Mouse (Mus musculus) MN1 (cell line): ENCODE measurements around the gene Paxx.

ENCODE experiments used
- DNase-seq: peaks from one replicate; pipeline ENCODE4 v3.0.0-alpha.2; 2016; ENCODE audit warnings: low spot score

The Paxx gene

DNA sequence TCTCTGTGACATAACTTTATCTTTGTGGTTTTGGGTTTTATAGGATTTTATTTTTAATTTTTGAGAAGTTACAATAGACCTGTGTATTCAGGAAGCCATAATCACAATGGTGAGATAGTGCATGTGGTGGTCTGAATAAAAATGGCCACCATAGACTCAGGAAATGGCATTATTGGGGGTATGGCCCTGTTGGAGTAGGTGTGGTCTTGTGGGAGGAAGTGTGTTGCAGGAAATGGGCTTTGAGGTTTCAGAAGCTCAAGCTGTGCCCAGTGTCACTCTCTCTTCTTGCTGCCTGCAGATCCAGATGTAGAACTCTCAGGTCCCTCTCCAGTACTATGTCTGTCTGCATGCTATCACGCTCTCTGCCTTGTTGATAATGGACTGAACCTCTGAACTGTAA, 19.6 kb upstream of the Paxx start:
- DNase-seq: no peak

GRCm38 (mm10) chr2:25479551-25480311, 18.8 kb upstream of the Paxx start:
- no peak for DNase-seq

DNA sequence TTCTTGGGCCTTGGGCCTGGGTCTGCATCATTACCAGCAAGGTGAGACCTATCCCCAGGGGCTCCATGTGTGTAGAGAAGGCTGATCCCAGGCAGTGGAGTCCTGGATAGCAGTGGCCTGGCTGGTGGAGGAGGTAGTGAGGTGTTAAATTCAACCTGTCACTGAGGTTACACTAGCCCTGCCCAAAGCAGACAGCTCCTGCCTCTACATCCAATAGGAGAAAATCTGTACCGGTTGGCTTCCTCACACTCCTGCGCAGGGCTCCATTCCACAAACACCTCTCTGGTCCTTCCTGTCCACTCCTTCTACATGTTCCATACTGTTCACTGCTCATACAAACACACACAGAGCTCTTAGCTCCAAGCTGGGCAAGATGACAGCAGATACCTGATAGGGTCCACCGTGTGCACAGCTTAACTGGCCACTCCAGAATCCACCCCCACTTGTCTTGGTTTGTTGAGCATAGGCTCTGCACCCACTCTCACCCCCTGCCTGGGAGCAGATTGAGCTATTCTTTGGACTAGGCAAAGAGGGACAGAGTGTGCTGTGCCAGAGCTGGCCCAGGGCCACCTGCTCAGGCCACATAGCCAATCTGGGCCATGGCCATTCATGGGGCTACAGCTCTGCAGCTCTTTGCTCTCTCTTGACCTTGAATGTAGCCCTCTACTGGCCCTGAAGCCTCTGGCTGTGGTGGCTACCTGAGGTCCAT, 17.2 kb upstream of the Paxx start:
- no peak for DNase-seq

DNA sequence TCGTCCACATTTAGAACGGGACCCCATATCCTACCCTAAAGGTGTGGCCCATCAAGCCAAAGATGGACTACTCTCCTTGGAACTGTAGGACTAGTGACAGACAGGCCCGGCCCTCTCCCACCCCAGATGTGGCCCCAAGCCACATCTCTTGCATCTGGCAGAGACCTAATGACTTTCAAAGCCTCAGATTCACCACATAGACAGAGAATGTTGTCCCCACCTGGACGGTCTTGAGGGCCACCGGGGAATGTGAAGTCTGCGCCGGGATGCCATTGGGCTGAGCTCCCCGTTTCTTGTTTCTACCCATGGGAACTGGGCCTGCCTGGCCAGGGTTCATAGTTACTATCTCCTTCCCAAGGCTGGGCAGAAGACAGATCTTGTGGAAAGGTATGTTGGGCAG, 16.6 kb upstream of the Paxx start:
- no peak for DNase-seq

- DNase-seq: no peak
These were observed 11.7 kb upstream of the Paxx start for GRCm38 (mm10) chr2:25472550-25472949.

- no peak for DNase-seq
These were observed 9.1 kb upstream of the Paxx start, which contains the start of gene Ptgds for GRCm38 (mm10) chr2:25469969-25470368. TSS of gene Ptgds (minus strand) at chr2:25470046.

- peak; percentile 68 for DNase-seq
These were observed 8.3 kb upstream of the Paxx start for GRCm38 (mm10) chr2:25468962-25469915.

GRCm38 (mm10) chr2:25467606-25468303, 6.9 kb upstream of the Paxx start:
- no peak for DNase-seq

GRCm38 (mm10) chr2:25465816-25466635, 5.1 kb upstream of the Paxx start:
- peak; percentile 51 for DNase-seq

GRCm38 (mm10) chr2:25465256-25465655, 4.4 kb upstream of the Paxx start:
- no peak for DNase-seq

GRCm38 (mm10) chr2:25463630-25464029, 2.7 kb upstream of the Paxx start:
- no peak for DNase-seq

DNA sequence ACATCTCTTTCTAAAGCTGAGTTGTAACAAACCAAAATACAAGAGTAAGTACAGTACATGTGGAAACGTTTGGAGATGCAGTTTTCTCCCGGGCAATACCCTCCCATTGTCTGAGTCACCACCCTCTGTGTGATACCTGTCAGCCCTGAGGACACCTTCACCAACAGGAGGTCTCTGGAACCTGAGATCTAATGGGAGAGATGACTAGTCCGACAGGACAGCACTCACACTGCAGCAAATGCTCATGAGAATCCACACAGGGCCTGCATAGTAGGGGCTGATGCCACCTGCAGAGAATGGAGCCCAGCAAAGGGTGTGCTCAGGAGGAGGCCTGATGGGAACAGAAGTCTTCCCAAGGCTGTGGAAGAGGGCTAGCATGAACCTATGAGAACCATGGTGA, 513 bp upstream of the Paxx start:
- no peak for DNase-seq

- peak; percentile 39 for DNase-seq
These were observed 759 bp downstream of the Paxx start for GRCm38 (mm10) chr2:25460135-25460534.

DNA sequence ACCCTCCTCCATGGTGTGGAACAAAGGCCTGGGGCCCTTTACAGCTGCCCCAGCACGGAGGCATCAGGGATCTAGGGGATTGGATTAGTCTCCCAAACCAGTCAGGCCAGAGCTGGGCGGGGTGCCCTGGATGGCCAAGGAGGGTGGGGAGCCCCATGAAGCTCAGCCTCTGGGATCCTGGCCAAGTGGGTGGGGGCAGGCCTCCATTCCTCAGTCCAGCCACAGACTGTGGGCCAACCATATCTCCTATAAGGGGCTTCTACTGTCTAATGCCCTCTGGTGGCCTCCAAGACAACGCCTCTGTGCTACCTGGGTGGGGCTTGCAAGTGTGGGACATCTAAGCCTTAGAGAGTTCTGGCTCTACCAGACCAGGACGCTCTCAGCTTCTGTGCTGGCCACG, 2.0 kb downstream of the Paxx start:
- DNase-seq: no peak

DNA sequence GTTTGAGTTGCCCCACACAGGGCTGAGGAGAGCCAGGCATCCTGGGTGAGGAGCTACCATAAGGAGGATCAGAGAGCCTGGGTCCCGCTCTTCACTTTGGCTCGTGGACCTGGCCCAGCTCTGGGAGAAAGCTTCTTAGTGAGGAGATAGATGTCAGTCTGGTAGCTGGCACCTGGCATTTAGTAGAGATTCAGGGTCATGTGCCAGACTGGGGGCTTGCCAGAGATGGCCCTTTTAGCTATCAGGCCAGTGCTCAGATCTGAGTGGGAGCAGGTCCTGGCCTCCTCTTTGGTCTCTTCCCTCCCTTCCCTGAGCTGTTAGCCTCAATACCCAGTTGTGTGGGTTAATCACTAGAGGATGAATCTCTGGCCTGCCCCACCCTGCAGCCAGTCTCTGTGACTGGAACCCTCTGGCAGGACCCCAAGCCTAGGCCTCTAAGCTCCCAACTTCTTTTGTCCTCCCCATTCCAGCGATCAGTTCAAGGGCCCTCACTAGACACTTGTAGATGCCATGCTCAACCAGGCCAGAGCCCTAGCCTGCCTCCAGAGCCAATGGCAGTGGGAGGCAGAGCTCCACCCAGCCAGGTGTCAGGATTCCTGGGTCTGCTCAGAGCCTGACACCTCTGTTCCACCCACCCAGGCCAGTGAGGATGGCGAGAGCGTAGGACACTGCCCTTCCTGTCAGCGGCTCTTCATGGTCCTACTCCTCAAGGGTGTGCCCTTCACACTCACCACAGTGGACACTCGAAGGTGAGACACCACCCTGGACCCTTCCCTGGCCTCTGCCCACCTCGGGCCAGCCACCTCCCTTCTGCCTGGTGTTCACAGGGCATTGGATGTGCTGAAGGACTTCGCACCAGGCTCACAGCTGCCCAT, 3.6 kb downstream of the Paxx start:
- DNase-seq: no peak

DNA sequence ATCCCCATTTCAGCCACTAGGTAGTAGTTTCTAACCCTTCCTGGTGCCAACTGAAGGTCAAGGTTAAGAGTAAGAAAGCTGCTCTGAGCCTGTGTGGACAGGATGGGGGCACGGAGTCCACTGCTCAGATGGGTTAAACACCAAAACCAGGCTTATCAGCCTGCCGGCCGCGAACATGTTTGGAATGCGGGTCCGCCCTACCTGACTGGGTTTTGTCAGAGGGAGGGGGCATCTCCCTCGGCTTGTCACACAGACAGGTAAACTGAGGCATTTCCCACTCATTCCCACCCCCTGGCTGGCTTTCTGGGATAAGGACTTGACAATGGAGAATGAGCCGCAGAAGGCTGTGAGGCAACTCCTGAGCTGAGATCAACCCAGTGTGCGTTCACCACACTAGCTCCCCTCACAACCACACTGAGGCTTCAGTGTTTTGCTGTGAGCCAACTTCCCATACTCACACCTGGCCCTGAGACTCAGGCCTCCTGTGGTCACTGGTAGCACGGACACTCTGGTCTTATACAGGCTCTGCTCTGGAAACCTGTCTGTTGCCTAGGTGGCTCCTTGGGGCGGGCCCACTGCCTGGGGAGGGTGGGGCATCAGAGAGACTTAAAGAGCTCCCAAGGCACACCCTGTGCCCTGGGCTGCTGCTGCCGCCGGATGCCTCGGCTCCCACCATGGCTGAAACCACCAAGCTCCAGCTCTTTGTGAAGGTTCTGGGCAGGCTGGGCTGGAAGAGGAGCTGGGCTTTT, 4.5 kb downstream of the Paxx start, which contains the start of gene Clic3:
Gene Clic3 (plus strand): TSS at position 634 of the 749 bp plus-strand sequence.
- DNase-seq: no peak

DNA sequence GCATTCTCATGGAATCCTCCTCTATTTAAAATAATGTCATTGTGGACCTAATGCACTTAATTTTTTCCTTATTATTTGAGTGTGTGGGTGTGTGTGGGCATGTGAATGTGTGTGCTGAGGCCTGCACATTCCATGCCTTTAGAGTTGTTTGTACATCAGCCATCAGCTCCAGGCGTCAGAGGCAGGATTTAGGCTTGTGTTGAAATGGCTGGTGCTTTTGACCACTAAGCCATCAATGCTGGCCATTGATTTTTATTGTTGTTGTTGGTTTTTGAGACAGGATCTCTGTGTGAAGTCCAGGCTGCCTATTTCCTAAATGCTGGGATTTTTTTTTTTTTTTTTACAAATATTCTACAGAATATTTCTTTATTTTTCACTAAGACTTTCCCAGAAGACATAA, 7.9 kb downstream of the Paxx start:
- no peak for DNase-seq

GRCm38 (mm10) chr2:25450853-25451647, 9.8 kb downstream of the Paxx start:
- peak; percentile 33 for DNase-seq
